Mouse (Mus musculus) lung, postnatal 36 days (tissue): ENCODE data around the gene Tas2r136.

Source experiments
- DNase-seq: peaks from one replicate; pipeline ENCODE4 v3.0.0; 2022; ENCODE audit warnings: mixed read lengths

Tas2r136 gene

GRCm38 (mm10) chr6:132778062-132778461, at the start of gene Tas2r136:
Gene Tas2r136, minus strand, starts transcription at chr6:132778162.
- DNase-seq = no peak

GRCm38 (mm10) chr6:132802518-132802917, 24.6 kb upstream of the Tas2r136 start, which contains the start of gene Tas2r117:
Gene Tas2r117, plus strand, starts transcription at chr6:132802818.
- no peak for DNase-seq

DNA sequence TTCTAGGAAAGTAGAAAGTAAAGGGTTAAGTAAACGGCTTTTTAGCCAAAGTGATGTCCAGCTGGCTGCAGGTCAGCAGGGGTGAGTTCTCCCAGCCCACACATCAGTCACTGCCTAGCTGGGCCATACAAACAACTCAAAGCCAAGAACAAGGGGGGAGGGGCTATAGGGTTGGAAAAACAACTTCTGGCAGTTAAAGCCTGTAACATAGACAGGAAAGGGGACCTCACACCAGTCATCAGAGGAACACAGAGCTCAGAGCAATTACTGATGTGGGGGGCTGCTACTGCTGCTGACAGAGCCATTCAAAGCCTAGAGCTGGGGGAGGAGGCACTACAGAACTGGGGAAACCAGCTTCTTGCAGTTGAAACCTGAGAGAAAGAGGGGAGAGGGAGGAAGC, 17.4 kb upstream of the Tas2r136 start:
- DNase-seq = no peak

DNA sequence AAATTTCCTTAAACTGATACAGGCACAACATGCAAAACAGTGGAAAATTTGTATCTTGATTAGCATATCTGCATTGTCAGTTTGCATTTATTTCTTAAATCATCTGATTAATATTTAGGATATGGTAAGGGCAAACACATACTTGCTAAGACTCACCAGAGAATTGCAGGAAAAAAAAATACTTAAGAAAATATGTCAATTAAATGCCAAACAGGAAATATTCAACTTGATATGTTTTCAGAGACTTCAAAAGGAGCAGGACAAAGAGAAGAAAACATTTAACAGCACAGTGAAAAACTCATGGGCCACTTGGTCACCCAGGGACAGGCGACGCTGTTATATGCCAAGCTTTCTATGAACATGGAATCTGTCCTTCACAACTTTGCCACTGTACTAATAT, 16.1 kb downstream of the Tas2r136 start, which contains the start of gene Tas2r102:
TSS of gene Tas2r102 (plus strand) at position 301 of the 400 bp plus-strand sequence.
- no peak for DNase-seq

- no peak for DNase-seq
These were observed 23.5 kb downstream of the Tas2r136 start, which contains the start of gene Tas2r124 for GRCm38 (mm10) chr6:132754430-132754829. Gene Tas2r124, plus strand, starts transcription at chr6:132754730.

GRCm38 (mm10) chr6:132750206-132750605, 27.8 kb downstream of the Tas2r136 start:
- DNase-seq = no peak

GRCm38 (mm10) chr6:132737935-132738334, 40.0 kb downstream of the Tas2r136 start, which contains the start of gene Tas2r115:
Gene Tas2r115, minus strand, starts transcription at chr6:132738035.
- no peak for DNase-seq
